Mouse (Mus musculus): ENCODE measurements around the gene Gm21969. TPM values are rescaled to one million over a fixed set of nuclear protein-coding genes. Genes with fewer than 3 reads are reported as not detected.

The Gm21969 gene
- not detected in 2 replicates for polyA plus RNA-seq (2016; fragmentation: Nextera tagmentation; extraction: Ambion mirVana)

GRCm38 (mm10) chr4:139602357-139603244 is at the start of gene Gm21969:
Gm21969 (plus strand) TSS chr4:139603186.
- peaks cover 33% of the 10 kb centered on the region for H3K4me1 ChIP-seq
- H3K9me3 ChIP-seq: no peaks in the 10 kb centered on the region
- no peak within 1 kb of the TSS for H3K4me3 ChIP-seq (replicated peaks)
- ATAC-seq (ENCODE audit: low FRiP score): no peak
- WGBS: 46% methylated on average over 14 of the region's 14 CpGs
- H3K9ac ChIP-seq: no peak within 1 kb of the TSS
- H3K27me3 ChIP-seq: peaks cover 4% of the 10 kb centered on the region; the same call in 1 of the 2 replicates
- H3K4me2 ChIP-seq: no peak within 1 kb of the TSS
- H3K36me3 ChIP-seq (replicated peaks): 0 out of 2 replicates have a peak, but pooled peaks cover 5% of the 10 kb centered on the region
- peak within 1 kb of the TSS; percentile 19; the same call in 1 of the 2 replicates for H3K27ac ChIP-seq

GRCm38 (mm10) chr4:139555235-139555634 is 47.8 kb upstream of the Gm21969 start:
- H3K4me3 ChIP-seq (replicated peaks): no peak overlapping the region
- H3K9me3 ChIP-seq: peaks cover 5% of the 10 kb centered on the region; the same call in 1 of the 2 replicates
- no peak overlapping the region for H3K27ac ChIP-seq
- no peaks in the 10 kb centered on the region for H3K4me1 ChIP-seq
- H3K4me2 ChIP-seq: no peak overlapping the region
- no peak overlapping the region for H3K9ac ChIP-seq
- no peaks in the 10 kb centered on the region for H3K27me3 ChIP-seq
- no peak for ATAC-seq (ENCODE audit: low FRiP score)
- no peaks in the 10 kb centered on the region for H3K36me3 ChIP-seq (replicated peaks)
- 87% methylated on average over 11 of the region's 11 CpGs for WGBS

- H3K9me3 ChIP-seq: peaks cover 5% of the 10 kb centered on the region; the same call in 1 of the 2 replicates
- no peaks in the 10 kb centered on the region for H3K36me3 ChIP-seq (replicated peaks)
- H3K27me3 ChIP-seq: no peaks in the 10 kb centered on the region
- H3K9ac ChIP-seq: no peak overlapping the region
- peak overlapping the region; percentile 8; the same call in 1 of the 2 replicates for H3K4me2 ChIP-seq
- no peak overlapping the region for H3K27ac ChIP-seq
- ATAC-seq (ENCODE audit: low FRiP score): no peak
- no peak overlapping the region for H3K4me3 ChIP-seq (replicated peaks)
- 85% methylated on average over 19 of the region's 19 CpGs for WGBS
- H3K4me1 ChIP-seq: no peaks in the 10 kb centered on the region
These were observed 47.0 kb upstream of the Gm21969 start for GRCm38 (mm10) chr4:139555951-139556350.

GRCm38 (mm10) chr4:139568361-139568760 is 34.6 kb upstream of the Gm21969 start:
- Histone ChIP-seq H3K9me3 (no peaks in the 10 kb centered on the region), H3K4me3 (replicated peaks) (no peak overlapping the region), H3K4me1 (no peaks in the 10 kb centered on the region), H3K27ac (no peak overlapping the region), H3K36me3 (replicated peaks) (no peaks in the 10 kb centered on the region), H3K4me2 (no peak overlapping the region), H3K9ac (no peak overlapping the region), H3K27me3 (peaks cover 24% of the 10 kb centered on the region)
- no peak for ATAC-seq (ENCODE audit: low FRiP score)
- 84% methylated on average over 15 of the region's 15 CpGs for WGBS

- peaks cover 12% of the 10 kb centered on the region for H3K4me1 ChIP-seq
- H3K27ac ChIP-seq: no peak overlapping the region
- H3K27me3 ChIP-seq: peaks cover 28% of the 10 kb centered on the region
- 80% methylated on average over 10 of the region's 10 CpGs for WGBS
- H3K9ac ChIP-seq: no peak overlapping the region
- no peak overlapping the region for H3K4me3 ChIP-seq (replicated peaks)
- H3K9me3 ChIP-seq: no peaks in the 10 kb centered on the region
- H3K4me2 ChIP-seq: no peak overlapping the region
- H3K36me3 ChIP-seq (replicated peaks): no peaks in the 10 kb centered on the region
- no peak for ATAC-seq (ENCODE audit: low FRiP score)
These were observed 32.2 kb upstream of the Gm21969 start for GRCm38 (mm10) chr4:139570756-139571155.

- H3K27ac ChIP-seq: no peak overlapping the region
- WGBS: 87% methylated on average over 12 of the region's 12 CpGs
These were observed 30.0 kb upstream of the Gm21969 start for GRCm38 (mm10) chr4:139572928-139573512.

GRCm38 (mm10) chr4:139574156-139574798 is 28.7 kb upstream of the Gm21969 start:
- H3K27ac ChIP-seq: peak overlapping the region; percentile 73
- peaks cover 26% of the 10 kb centered on the region for H3K4me1 ChIP-seq
- peak overlapping the region; percentile 67 for H3K4me3 ChIP-seq (replicated peaks)
- no peaks in the 10 kb centered on the region for H3K9me3 ChIP-seq
- H3K36me3 ChIP-seq (replicated peaks): no peaks in the 10 kb centered on the region
- peaks cover 40% of the 10 kb centered on the region for H3K27me3 ChIP-seq
- under 1% methylated on average over 50 of the region's 52 CpGs for WGBS
- peak overlapping the region; percentile 78 for H3K9ac ChIP-seq
- ATAC-seq (ENCODE audit: low FRiP score): peak; percentile 97
- peak overlapping the region; percentile 99 for H3K4me2 ChIP-seq

More at GRCm38 (mm10) chr4:139572928-139573512, 30.0 kb upstream of the Gm21969 start:
- Histone ChIP-seq H3K4me2 (no peak overlapping the region), H3K9ac (no peak overlapping the region), H3K9me3 (no peaks in the 10 kb centered on the region), H3K27me3 (peaks cover 40% of the 10 kb centered on the region), H3K36me3 (replicated peaks) (no peaks in the 10 kb centered on the region), H3K4me3 (replicated peaks) (no peak overlapping the region), H3K4me1 (peaks cover 26% of the 10 kb centered on the region)
- no peak for ATAC-seq (ENCODE audit: low FRiP score)

- H3K4me2 ChIP-seq: peak overlapping the region; percentile 99
- peak overlapping the region; percentile 78 for H3K9ac ChIP-seq
- no peaks in the 10 kb centered on the region for H3K36me3 ChIP-seq (replicated peaks)
- peak overlapping the region; percentile 73 for H3K27ac ChIP-seq
- under 1% methylated on average over 111 of the region's 111 CpGs for WGBS
- no peaks in the 10 kb centered on the region for H3K9me3 ChIP-seq
- peaks cover 37% of the 10 kb centered on the region for H3K27me3 ChIP-seq
- ATAC-seq (ENCODE audit: low FRiP score): peak; percentile 63; the same call in 1 of the 2 replicates
- peak overlapping the region; percentile 67 for H3K4me3 ChIP-seq (replicated peaks)
- peaks cover 28% of the 10 kb centered on the region for H3K4me1 ChIP-seq
These were observed 27.9 kb upstream of the Gm21969 start for GRCm38 (mm10) chr4:139574799-139575672.

- Histone ChIP-seq H3K4me2 (peak overlapping the region; percentile 99), H3K36me3 (replicated peaks) (no peaks in the 10 kb centered on the region), H3K4me1 (peaks cover 34% of the 10 kb centered on the region), H3K4me3 (replicated peaks) (peak overlapping the region; percentile 67), H3K27me3 (peaks cover 37% of the 10 kb centered on the region), H3K27ac (0 out of 2 replicates have a peak overlapping the region, but pooled peaks have one; percentile 73), H3K9ac (peak overlapping the region; percentile 78), H3K9me3 (no peaks in the 10 kb centered on the region)
- ATAC-seq (ENCODE audit: low FRiP score): no peak
- 10% methylated on average over 14 of the region's 14 CpGs for WGBS
These were observed 27.3 kb upstream of the Gm21969 start for GRCm38 (mm10) chr4:139575673-139576003.

- Histone ChIP-seq H3K27ac (no peak overlapping the region), H3K9ac (no peak overlapping the region; the same call in 1 of the 2 replicates), H3K27me3 (peaks cover 33% of the 10 kb centered on the region), H3K4me2 (peak overlapping the region; percentile 99), H3K4me1 (peaks cover 41% of the 10 kb centered on the region), H3K9me3 (no peaks in the 10 kb centered on the region), H3K4me3 (replicated peaks) (peak overlapping the region; percentile 67), H3K36me3 (replicated peaks) (no peaks in the 10 kb centered on the region)
- no peak for ATAC-seq (ENCODE audit: low FRiP score)
- WGBS: 54% methylated on average over 14 of the region's 14 CpGs
These were observed 26.6 kb upstream of the Gm21969 start for GRCm38 (mm10) chr4:139576251-139576880.

- H3K4me2 ChIP-seq: 0 out of 2 replicates have a peak overlapping the region, but pooled peaks have one; percentile 99
- H3K9me3 ChIP-seq: no peaks in the 10 kb centered on the region
- H3K36me3 ChIP-seq (replicated peaks): no peaks in the 10 kb centered on the region
- peaks cover 33% of the 10 kb centered on the region for H3K27me3 ChIP-seq
- ATAC-seq (ENCODE audit: low FRiP score): no peak
- no peak overlapping the region for H3K27ac ChIP-seq
- no peak overlapping the region; the same call in 1 of the 2 replicates for H3K9ac ChIP-seq
- peaks cover 48% of the 10 kb centered on the region for H3K4me1 ChIP-seq
- no peak overlapping the region for H3K4me3 ChIP-seq (replicated peaks)
- WGBS: 92% methylated on average over 7 of the region's 7 CpGs
These were observed 26.0 kb upstream of the Gm21969 start for GRCm38 (mm10) chr4:139577006-139577405.

Measured in forebrain, embryonic 12.5 days (tissue).